Mouse (Mus musculus) midbrain, embryonic 11.5 days (tissue): Measurements from ENCODE around the gene Olfr894. TPM values are rescaled to one million over a fixed set of nuclear protein-coding genes. Genes with fewer than 3 reads are reported as not detected.
"Not testable (repeated sequence)": the region's sequence is repeated elsewhere in the genome, so short reads cannot be mapped to it uniquely, and the experiment has no call there.

Source experiments
- ATAC-seq: fragments of 200-750 bp; cut with Nextera tagmentation; 2 replicates; pipeline ENCODE4 v1.8.0; 2017; ENCODE audit warnings: moderate TSS enrichment, moderate library complexity; ENCODE audit not compliant: low FRiP score
- DNase-seq: peaks from one replicate; pipeline ENCODE4 v3.0.0; 2015; ENCODE audit warnings: low spot score; ENCODE audit errors: missing footprints
- H3K27ac ChIP-seq: fragments of 300-500 bp; sonication (generic); 2 replicates; pipeline ENCODE4 v1.5.1; 2014; ENCODE audit warnings: low read depth, low read length
- H3K27me3 ChIP-seq: fragments of 300-500 bp; sonication (generic); 2 replicates; pipeline ENCODE4 v1.6.1; 2014; ENCODE audit warnings: mild to moderate bottlenecking, low read length, moderate library complexity, mixed read lengths; ENCODE audit not compliant: control insufficient read depth, insufficient read depth
- H3K36me3 ChIP-seq: fragments of 300-500 bp; sonication (generic); 2 replicates; pipeline ENCODE4 v1.6.1; 2014; ENCODE audit warnings: mild to moderate bottlenecking, low read length, moderate library complexity, mixed read lengths; ENCODE audit not compliant: control insufficient read depth, insufficient read depth
- H3K4me1 ChIP-seq: fragments of 300-500 bp; sonication (generic); 2 replicates; pipeline ENCODE4 v1.6.1; 2014; ENCODE audit warnings: low read length; ENCODE audit not compliant: control insufficient read depth, insufficient read depth
- H3K4me2 ChIP-seq: fragments of 300-500 bp; sonication (generic); 2 replicates; pipeline ENCODE4 v1.6.1; 2014; ENCODE audit warnings: mild to moderate bottlenecking, moderate library complexity
- H3K4me3 ChIP-seq: fragments of 300-500 bp; sonication (generic); 2 replicates; pipeline ENCODE4 v1.5.1; 2014; ENCODE audit warnings: low read depth, low read length
- H3K9ac ChIP-seq: fragments of 300-500 bp; sonication (generic); 2 replicates; pipeline ENCODE4 v1.6.1; 2014; ENCODE audit warnings: low read length
- H3K9me3 ChIP-seq: fragments of 300-500 bp; sonication (generic); 2 replicates; pipeline ENCODE4 v1.6.1; 2016; ENCODE audit warnings: low read length; ENCODE audit not compliant: control insufficient read depth
- WGBS: fragments of 180-500 bp; shearing (Covaris S2); extraction: QIAGEN DNeasy Blood & Tissue Kit; methylation state at CpG from one replicate; pipeline ENCODE4 v1.1.7; 2014; 5-methylcytosine and 5-hydroxymethylcytosine counted together
- polyA plus RNA-seq: library from polyadenylated mRNA; unstranded; fragments of >200 nt; fragmentation: Nextera tagmentation; extraction: Ambion mirVana; gene quantifications from 2 replicates; pipeline ENCODE4 v1.2.1, GENCODE M21; 2014

Gene Olfr894
- not detected in 2 replicates for polyA plus RNA-seq

DNA sequence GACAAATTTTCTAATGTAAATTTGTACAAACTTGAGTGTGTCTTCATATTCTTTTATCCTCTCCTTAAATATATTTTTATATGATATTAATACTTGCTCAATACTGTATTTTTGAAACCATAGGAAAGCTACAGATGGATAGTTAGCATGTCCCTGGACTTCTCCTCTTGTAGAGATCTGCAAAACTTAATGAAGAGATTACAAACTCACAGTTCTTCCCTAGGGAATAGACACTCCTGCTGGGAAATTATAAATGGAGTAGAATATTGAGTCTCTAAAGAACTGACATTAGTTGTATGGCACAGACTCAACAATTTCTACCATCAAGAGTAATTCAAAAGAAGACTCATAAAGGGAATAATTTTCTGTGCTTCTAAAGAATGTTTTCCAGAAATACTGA lies at the start of gene Olfr894:
TSS of gene Olfr894 (plus strand) at position 301 of the 400 bp plus-strand sequence.
- Histone ChIP-seq H3K9me3 (no peaks in the 10 kb centered on the region), H3K4me1 (no peaks in the 10 kb centered on the region), H3K36me3 (no peaks in the 10 kb centered on the region), H3K27ac (no peak within 1 kb of the TSS), H3K27me3 (no peaks in the 10 kb centered on the region), H3K9ac (no peak within 1 kb of the TSS), H3K4me3 (no peak within 1 kb of the TSS), H3K4me2 (no peak within 1 kb of the TSS)
- ATAC-seq (no peak), DNase-seq (no peak)

DNA sequence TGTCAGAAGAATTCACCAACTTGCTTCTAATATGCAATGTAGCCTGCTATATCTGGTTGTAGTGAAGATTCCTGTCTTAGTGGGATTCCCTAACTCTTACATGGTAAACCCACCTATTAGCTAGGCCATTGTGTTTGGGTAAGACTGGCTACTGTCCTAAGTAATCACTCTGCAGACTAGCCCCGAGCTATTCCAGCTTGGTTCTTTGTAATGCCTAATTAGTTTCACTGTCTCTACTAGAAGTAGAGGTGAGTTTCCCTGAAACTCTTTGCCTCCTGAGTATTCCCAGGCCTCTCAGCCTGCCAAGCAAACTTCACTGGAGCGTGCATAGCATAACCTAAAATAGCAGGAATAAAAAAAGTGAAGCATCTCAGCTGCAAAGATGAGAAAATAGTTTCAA lies 49.5 kb upstream of the Olfr894 start:
- not testable (repeated sequence) for H3K27me3 ChIP-seq, ATAC-seq, H3K9ac ChIP-seq, H3K9me3 ChIP-seq, H3K4me2 ChIP-seq, H3K4me3 ChIP-seq, H3K4me1 ChIP-seq, DNase-seq, H3K36me3 ChIP-seq, H3K27ac ChIP-seq
- WGBS: 50% methylated on average over 2 of the region's 2 CpGs

DNA sequence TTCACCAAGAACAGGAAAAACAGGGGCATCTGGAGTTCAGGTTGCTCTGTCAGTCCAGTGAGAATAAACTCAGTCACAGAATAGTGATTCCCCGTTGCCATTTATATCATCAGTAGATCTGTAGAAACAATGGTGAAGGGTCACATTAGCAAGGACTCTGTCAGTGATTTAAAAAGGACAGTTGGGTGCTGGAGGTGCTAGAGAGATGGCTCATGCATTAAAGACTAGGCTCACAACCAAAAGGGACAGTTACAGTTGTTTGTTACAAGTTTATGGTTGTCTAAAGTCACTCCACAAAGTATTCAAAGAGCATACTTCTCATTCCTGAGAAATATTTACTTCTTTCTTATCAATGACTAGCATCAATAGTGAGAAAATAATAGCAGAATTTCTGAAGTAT lies 37.1 kb upstream of the Olfr894 start, which contains the start of gene Olfr891:
TSS of gene Olfr891 (minus strand) at position 101 of the 400 bp plus-strand sequence.
- WGBS: 69% methylated on average over 1 of the region's 1 CpGs
- ATAC-seq: no peak
- DNase-seq: no peak
- no peak within 1 kb of the TSS for H3K27ac ChIP-seq
- H3K4me3 ChIP-seq: no peak within 1 kb of the TSS
- H3K27me3 ChIP-seq: no peaks in the 10 kb centered on the region
- H3K9me3 ChIP-seq: peaks cover 5% of the 10 kb centered on the region; the same call in 1 of the 2 replicates
- H3K4me2 ChIP-seq: no peak within 1 kb of the TSS
- no peak within 1 kb of the TSS for H3K9ac ChIP-seq
- no peaks in the 10 kb centered on the region for H3K36me3 ChIP-seq
- H3K4me1 ChIP-seq: no peaks in the 10 kb centered on the region

DNA sequence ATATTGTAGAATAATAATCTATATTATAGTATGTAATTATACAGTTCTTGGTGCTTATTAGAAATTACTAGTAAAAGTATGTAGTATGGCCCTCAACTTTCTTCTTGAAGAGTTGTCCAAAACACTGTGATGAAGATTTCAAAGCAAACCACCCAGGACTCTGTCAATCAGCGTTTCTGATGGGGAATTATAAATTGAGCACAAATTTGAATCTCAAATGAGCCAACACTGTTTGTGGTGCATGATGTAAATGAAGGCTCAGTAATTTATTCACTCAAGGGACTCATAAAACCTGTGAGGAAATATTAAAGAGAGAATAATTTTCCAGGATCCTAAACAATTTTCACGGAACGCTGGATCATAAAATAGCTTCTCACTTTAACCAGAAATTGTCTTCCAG lies 9.8 kb upstream of the Olfr894 start, which contains the start of gene Olfr893:
TSS of gene Olfr893 (plus strand) at position 301 of the 400 bp plus-strand sequence.
- whole genome bisulfite sequencing: 94% methylated on average over 3 of the region's 3 CpGs
- DNase-seq: no peak
- Histone ChIP-seq H3K4me1 (no peaks in the 10 kb centered on the region), H3K27ac (no peak within 1 kb of the TSS), H3K9ac (no peak within 1 kb of the TSS), H3K27me3 (no peaks in the 10 kb centered on the region), H3K36me3 (no peaks in the 10 kb centered on the region), H3K4me2 (no peak within 1 kb of the TSS), H3K4me3 (no peak within 1 kb of the TSS), H3K9me3 (no peaks in the 10 kb centered on the region)
- no peak for ATAC-seq

DNA sequence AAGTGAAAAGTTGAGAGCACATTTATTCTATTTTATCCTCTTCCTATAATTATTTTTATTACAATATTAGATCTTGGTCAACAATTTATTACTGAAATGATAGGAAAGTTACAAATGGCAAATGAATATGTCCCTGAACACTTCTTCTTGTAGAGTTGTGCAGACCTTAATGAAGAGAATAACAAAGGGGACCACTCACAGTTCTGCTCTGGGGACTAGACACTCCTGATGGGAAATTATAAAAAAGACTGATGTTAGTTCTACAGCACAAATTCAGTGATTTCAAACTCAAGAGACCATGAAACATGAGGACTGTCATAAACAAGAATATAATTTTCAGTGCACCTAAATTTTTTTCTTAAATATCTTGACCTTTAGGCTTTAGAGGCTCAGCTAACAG lies 34.6 kb downstream of the Olfr894 start, which contains the start of gene Olfr143:
TSS of gene Olfr143 (plus strand) at position 301 of the 400 bp plus-strand sequence.
- ATAC-seq (no peak), DNase-seq (no peak)
- Histone ChIP-seq H3K4me3 (no peak within 1 kb of the TSS), H3K27me3 (no peaks in the 10 kb centered on the region), H3K9ac (no peak within 1 kb of the TSS), H3K27ac (no peak within 1 kb of the TSS), H3K9me3 (no peaks in the 10 kb centered on the region), H3K4me2 (no peak within 1 kb of the TSS), H3K36me3 (no peaks in the 10 kb centered on the region), H3K4me1 (no peaks in the 10 kb centered on the region)

DNA sequence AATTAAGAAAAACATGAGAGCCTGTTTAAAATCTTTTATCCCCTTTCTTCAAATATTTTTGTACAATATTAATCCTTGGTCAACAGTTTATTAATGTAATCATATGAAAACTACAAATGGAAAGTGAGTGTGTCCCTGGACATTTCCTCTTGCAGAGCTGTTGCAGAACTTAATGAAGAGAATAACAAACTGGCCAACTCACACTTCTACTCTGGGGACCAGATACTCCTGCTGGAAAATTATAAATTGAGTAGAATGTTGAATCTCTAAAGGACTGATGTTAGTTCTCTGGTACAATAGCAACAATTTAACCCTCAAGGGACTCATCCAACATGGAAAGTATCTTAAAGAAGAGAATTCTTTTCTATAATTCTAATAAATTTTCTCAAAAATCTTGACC lies 49.7 kb downstream of the Olfr894 start, which contains the start of gene Olfr895:
TSS of gene Olfr895 (plus strand) at position 301 of the 400 bp plus-strand sequence.
- DNase-seq (no peak), ATAC-seq (no peak)
- Histone ChIP-seq H3K9me3 (no peaks in the 10 kb centered on the region), H3K4me1 (no peaks in the 10 kb centered on the region), H3K4me2 (no peak within 1 kb of the TSS), H3K36me3 (no peaks in the 10 kb centered on the region), H3K9ac (no peak within 1 kb of the TSS), H3K27me3 (no peaks in the 10 kb centered on the region), H3K27ac (no peak within 1 kb of the TSS), H3K4me3 (no peak within 1 kb of the TSS)

Other genes with a start within 250 kb of the Olfr894 start
- not detected in 2 replicates for gene Olfr881, start 226.2 kb upstream of the Olfr894 start, polyA plus RNA-seq
- gene Olfr883, start 192.2 kb upstream of the Olfr894 start, polyA plus RNA-seq: not detected in 2 replicates
- gene Olfr884, start 171.5 kb upstream of the Olfr894 start, polyA plus RNA-seq: not detected in 2 replicates
- gene Olfr885, start 156.7 kb upstream of the Olfr894 start, polyA plus RNA-seq: not detected in 2 replicates
- not detected in 2 replicates for gene Olfr887, start 134.0 kb upstream of the Olfr894 start, polyA plus RNA-seq
- gene Olfr888, start 109.9 kb upstream of the Olfr894 start, polyA plus RNA-seq: not detected in 2 replicates
- 0.04 and 0.07 TPM in 2 replicates for gene Olfr889, start 102.9 kb upstream of the Olfr894 start, polyA plus RNA-seq
- not detected in 2 replicates for gene Olfr890, start 75.5 kb upstream of the Olfr894 start, polyA plus RNA-seq
- not detected in 2 replicates for gene Olfr891, start 37.2 kb upstream of the Olfr894 start, polyA plus RNA-seq
- gene Olfr893, start 9.7 kb upstream of the Olfr894 start, polyA plus RNA-seq: not detected in 2 replicates
- gene Olfr143, start 34.7 kb downstream of the Olfr894 start, polyA plus RNA-seq: not detected in 2 replicates
- gene Olfr895, start 49.8 kb downstream of the Olfr894 start, polyA plus RNA-seq: not detected in 2 replicates
- not detected in 2 replicates for gene Olfr896-ps1, start 73.1 kb downstream of the Olfr894 start, polyA plus RNA-seq
- not detected in 2 replicates for gene Olfr25, start 111.0 kb downstream of the Olfr894 start, polyA plus RNA-seq
- gene Olfr898, start 130.4 kb downstream of the Olfr894 start, polyA plus RNA-seq: not detected in 2 replicates
- not detected in 2 replicates for gene Olfr250, start 148.8 kb downstream of the Olfr894 start, polyA plus RNA-seq
- gene Olfr251, start 159.0 kb downstream of the Olfr894 start, polyA plus RNA-seq: not detected in 2 replicates
- not detected in 2 replicates for gene Olfr147, start 183.6 kb downstream of the Olfr894 start, polyA plus RNA-seq
- not detected in 2 replicates for gene Olfr901, start 211.4 kb downstream of the Olfr894 start, polyA plus RNA-seq
- gene Olfr902, start 229.6 kb downstream of the Olfr894 start, polyA plus RNA-seq: not detected in 2 replicates
- not detected in 2 replicates for gene Olfr904, start 245.1 kb downstream of the Olfr894 start, polyA plus RNA-seq